Mouse (Mus musculus) urinary bladder, adult 2 months (tissue): ENCODE measurements around the gene Nudt2. TPM values are rescaled to one million over a fixed set of nuclear protein-coding genes. Genes with fewer than 3 reads are reported as not detected.
"Not testable (repeated sequence)": the region's sequence is repeated elsewhere in the genome, so short reads cannot be mapped to it uniquely, and the experiment has no call there.

Experiments
- DNase-seq: peaks from one replicate; pipeline ENCODE4 v3.0.0; 2022; ENCODE audit warnings: low spot score
- polyA plus RNA-seq: library from polyadenylated mRNA; depleted of rRNA; stranded (reverse); fragments of >200 nt; gene quantifications from 2 replicates; pipeline ENCODE4 v1.2.3, GENCODE M21; 2012; rRNA removed

The Nudt2 gene
- polyA plus RNA-seq, result 29.5 and 34.6 TPM in 2 replicates

DNA sequence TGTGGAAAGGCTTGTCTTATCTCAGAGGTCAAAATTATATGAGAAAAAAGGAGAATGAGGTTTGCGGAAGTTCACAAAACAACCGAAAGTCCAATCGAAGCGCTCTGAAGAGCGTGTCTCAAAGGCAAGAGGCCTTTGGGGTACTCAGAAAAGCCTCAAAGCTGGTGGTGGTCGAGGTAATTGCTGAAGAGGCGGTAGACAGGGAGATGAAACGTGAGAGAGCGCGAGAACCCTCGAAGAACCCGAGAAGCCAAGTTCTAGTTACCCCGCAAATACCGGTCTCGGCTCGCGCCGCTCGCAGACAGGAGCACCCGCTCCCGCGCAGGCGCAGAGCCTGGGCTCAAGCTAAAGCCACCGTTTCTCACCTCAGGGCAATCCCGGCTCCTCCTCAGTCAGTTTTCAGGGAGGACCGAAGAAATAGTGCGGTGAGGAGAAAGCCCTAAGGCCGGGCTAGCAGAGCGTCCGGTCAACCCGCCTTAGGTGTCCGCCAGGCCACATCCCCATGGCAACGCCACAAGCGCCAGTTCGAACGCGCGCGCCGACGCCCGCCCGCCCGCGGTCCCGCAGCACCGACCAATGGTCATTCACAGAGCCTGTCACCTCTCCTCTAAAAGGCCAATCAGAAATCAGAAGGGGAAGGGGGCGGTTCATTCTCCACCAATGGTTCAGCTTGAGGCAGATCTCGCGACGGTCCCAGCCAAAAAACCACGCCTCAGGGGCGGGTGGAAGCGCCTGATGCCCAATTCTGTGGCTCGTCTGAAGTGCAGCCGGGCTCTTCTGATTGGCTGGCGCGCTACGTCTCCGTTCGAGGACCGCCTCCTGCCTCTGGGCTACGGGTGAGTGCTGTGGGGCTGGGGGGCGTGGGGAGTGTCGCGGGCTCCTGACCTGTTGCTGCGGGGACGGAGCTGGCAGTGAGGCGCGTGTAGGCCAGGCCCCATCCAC is at the start of gene Nudt2, which contains the start of gene Kif24:
TSS of gene Nudt2 (plus strand) at position 807 of the 942 bp plus-strand sequence.
TSS of gene Kif24 (minus strand) at position 543 of the 942 bp plus-strand sequence.
- peak; percentile 89 for DNase-seq

DNA sequence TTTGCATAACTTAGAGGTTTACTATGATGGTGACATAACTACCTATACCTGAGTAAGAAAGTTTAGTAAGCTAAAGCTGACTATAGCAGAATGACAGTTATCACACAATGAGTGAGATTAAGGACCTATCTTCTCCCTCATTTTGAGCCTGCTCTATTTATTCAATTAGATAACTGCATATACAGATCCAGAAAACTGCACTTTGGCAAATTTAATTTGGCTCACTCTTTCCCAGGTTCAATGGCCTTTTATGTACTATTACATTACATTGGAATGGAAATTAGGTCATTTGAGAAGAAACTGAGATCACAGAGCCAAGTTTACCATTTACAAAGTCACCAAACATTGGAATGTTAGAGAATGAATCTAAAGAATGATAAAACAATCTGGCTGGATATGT is 48.0 kb upstream of the Nudt2 start:
- no peak for DNase-seq

DNA sequence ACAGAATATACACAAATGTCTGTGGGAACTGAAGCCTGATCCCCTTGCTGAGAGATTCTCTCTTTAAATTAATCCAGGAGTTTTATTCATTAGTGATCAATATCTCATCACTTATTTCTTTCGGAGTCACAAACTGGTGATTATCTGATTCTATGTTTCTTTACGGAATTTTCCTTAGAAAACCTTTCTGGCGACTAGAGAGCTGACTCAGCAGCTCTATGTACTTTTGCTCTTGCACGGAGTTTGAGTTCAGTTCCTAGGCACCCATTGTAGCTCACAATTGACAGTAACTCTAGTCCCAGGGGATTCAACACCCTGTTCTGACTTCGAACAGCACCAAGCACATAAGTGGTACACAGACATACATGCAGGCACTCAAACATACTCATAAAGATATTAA is 26.0 kb upstream of the Nudt2 start:
- no peak for DNase-seq

DNA sequence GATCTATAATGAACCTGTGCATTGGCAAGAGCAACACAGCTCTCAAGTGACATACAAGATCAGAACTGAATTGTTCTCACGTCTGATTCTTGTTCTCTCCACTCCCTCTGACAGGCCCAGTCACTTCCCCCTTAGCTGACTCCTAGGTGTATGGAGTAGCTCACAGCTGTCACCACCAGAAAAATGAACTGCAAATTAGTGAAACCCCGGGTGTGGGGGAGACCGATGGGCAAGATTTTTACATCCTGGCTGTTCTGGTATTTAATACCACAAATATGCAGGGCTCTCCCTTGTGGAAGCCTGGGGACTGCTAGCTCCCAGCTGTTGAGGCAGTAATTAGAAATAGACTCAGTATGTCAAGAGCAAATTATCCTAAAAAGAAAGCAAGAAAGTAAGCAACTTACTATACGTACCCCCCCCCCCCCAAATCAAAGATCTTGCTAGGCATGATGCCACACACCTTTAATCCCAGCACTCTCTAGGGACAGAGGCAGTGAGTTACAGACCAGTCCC is 22.1 kb upstream of the Nudt2 start:
- no peak for DNase-seq

DNA sequence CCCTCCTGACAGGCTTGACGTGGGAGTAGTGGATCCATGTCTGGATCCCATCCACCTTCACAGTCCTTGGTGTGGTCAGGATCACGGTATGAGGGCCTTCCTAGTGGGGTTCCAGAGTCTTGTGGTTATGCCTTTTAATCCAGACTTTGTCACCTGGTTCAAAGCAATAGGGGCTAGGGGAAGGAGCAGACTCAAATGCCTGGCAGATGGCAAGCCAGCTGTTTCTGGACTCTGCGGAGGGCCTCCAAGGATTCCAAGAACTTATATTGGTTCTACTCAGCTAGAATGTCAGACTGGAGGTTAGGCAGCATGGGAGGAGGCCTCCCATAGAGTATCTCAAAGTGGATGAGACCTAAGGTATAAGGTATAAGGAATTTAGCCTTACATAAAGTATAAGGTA is 17.4 kb upstream of the Nudt2 start:
- no peak for DNase-seq

DNA sequence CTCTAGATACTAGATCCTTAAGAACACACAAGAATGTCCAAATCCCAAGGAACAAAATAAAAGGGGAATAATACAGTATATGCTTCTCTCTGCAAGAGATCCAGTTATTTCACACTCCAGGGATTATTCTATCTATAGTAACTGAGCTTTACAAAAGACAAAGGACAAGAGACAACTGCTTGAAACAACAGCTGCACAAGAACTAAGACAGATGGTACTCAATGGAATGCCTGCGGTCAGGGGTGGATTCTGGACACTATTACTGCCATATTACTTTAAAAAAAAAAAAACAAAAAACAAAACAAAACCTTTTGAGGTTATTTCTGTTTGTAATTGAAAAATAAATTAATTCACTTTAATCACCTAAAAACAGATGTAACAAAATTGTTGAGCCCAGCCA is 4.3 kb upstream of the Nudt2 start:
- DNase-seq, result no peak

DNA sequence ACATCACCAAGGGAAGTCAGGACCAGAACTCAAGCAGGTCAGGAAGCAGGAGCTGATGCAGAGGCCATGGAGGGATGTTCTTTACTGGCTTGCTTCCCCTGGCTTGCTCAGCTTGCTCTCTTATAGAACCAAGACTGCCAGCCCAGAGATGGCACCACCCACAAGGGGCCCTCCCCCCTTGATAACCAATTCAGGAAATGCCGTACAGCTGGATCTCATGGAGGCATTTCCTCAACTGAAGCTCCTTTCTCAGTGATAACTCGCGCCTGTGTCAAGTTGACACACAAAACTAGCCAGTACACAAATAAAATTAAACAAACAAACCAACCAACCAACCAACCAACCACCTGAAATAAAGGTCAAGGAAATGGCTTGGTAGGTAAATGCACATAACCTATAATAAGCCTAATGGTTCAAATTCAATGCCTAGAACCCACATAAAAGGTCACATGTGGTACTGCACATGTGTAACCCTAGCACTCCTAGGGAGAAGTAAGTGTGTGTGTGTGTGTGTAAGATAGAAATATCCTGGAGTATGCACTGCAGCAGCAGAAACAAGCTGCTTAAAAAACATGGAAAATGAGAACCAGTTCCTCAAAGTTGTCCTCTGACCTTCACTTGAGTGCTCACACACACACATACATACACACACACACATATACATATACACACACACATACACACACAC is 1.8 kb upstream of the Nudt2 start:
- not testable (repeated sequence) for DNase-seq

DNA sequence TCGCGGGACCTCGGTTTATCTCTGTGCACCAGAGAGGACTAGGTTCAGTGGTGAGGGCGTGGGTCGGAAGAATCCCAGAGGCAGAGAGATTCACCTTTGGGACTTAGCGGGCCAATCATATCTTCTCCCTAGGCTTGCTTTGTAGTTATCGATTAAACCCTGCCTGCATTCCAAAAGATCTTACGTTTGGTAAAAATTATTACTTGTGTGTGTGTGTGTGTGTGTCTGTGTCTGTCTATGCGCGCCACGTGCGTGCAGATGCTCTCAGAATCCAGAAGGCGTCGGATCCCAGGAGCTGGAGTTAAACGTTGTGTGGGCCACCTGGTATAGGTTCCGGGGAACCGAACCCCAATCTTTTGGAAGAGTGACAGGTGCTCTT is 325 bp downstream of the Nudt2 start:
- DNase-seq, result no peak

DNA sequence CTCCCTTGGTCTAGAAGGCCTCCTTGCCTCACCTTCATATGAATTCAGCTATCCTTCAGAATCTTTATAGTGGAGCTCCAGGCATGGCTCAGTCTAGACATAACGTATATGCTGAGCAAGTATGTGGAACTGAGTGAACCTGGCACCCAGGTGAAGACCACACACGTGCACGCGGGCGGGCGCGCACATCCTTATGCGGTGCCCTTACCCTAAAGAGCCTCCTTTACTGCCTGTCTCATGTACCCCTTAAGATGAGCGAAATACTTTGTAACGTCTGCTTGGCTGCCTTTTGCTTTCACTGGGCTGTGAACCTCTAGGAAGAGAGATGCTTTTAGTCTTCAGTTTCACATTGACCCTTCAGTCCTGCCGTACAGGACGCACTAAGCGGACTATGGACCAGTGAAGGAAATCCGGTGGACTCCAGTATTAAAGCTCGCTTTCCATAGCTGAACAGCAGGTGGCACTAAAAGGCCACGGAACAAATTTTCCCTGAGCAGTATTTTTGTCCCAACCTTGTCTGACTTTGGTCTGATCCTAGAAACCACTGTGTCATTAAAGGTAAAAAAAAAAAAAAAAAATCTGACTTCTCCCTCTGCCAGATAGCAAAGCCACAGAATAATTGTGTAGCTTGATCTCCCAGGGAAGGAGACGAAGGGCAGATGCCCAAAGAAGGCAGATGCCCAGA is 3.6 kb downstream of the Nudt2 start:
- DNase-seq, result no peak

DNA sequence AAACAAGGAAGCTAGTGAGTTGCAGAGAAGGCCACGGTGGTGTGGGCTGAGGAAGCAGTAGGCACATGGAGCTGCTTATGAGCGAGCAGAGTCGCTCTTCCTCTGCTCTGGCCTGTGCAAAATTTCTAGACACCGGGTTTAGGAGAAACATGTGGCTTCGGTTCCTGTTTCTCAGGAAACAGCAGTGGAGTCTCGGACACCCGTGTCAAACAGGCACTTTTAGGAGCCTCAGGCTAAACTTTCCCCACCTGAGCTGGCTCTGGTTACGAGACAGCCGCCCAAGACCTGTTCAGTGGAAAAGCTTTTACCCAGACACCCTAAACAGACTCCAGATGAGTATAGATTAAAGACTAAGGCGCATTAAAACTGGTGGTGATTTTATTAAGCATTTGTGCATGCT is 4.2 kb downstream of the Nudt2 start:
- DNase-seq, result no peak

DNA sequence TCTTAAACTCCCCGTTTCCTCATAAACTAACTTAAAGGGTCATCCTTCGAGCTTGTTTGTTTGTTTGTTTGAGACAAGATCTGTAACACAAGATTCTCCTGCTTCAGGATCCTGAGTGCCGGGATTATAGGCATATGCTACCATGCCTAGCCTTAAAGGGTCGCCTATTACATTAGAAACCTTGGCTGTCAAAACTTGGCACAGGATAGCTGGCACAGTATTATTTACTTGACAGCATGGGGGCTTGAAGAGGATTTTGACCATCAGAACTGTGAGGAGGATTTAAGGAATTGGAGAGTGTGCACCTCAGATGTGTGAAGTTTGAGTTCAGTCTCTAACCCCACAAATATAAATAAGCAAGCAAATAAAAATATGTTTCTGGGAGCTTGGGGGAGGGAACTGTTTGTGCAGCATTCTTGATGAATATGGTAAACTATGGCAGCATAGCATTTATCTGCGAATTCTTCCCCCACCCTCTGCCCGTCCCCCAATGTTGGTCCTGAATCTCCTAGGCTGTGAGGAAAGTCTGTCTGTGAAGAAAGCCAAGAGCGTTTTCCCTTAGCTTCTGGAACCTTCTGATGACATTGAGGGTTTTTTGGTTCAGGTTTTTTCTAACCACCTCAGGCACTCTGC is 5.2 kb downstream of the Nudt2 start:
- no peak for DNase-seq

DNA sequence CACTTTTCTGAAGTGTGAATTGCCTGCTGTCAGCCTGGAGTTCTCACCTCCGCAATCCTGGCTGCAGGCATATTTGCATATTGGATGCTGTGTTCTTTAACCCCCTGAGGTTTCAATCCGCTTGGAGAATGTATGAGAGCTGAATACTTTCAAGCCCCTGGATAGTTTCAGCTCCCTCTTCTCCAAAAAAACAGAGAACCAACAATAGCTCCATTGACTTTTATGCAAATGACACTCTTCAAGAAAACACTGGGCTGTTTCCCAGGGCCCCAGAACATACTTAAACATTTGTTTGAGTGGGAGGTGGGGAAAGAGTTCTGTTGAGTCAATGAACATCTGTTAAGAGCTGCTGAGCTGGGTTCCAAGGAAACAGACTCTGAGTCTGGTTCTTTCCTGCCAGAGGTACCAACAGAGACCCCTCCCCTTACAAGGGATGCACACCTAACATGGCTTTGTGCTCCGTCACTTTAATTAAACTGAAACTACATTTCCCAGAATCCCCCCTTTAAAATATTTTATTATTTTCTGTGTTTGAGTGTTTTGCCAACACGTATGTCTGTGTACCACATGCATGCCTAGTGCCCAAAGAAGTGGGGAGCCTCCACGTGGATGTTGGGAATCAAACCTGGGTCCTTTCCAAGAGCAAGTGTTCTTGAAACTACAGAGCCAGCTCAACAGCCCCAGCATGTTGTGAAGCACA is 5.9 kb downstream of the Nudt2 start:
- DNase-seq, result no peak

DNA sequence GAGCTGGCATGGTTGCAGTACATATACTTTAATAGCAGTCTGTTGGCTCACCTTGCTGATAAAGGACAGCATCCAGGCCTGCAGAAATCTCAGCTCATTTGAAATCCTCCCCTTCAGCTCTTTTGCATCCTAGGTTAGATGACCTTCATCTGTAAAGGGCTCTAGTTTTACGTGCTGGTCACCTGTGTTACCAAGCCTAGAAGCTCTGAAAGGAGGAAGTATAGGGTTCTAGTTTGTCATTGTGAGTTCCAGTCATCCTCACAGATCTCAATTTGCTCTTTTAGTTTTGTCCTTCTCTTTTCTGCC is 6.4 kb downstream of the Nudt2 start:
- no peak for DNase-seq

DNA sequence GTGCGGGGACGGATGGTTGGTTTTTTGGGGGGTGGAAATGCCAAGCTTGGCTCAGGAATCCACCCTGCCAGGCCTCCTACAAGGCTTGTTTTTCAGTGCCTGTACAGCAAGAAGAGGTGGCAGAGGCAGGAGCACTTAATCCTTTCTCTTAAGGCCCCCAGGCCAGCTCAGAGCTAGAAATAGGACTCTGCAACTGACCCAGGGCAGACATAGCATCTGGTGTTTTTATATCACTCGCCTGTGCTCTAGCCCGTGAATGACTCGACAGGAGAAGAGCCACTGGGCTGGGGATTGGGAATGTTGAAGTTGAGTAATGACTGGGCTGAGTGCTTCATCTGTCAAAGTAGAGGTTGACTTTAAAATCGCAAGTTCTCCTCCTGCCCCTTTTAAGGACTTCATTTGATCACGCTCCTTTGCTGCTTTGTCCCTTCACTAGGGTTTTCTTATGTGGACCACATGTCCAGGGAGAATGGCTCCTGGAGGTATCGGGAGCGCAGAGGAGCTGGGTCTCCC is 12.8 kb downstream of the Nudt2 start:
- no peak for DNase-seq

DNA sequence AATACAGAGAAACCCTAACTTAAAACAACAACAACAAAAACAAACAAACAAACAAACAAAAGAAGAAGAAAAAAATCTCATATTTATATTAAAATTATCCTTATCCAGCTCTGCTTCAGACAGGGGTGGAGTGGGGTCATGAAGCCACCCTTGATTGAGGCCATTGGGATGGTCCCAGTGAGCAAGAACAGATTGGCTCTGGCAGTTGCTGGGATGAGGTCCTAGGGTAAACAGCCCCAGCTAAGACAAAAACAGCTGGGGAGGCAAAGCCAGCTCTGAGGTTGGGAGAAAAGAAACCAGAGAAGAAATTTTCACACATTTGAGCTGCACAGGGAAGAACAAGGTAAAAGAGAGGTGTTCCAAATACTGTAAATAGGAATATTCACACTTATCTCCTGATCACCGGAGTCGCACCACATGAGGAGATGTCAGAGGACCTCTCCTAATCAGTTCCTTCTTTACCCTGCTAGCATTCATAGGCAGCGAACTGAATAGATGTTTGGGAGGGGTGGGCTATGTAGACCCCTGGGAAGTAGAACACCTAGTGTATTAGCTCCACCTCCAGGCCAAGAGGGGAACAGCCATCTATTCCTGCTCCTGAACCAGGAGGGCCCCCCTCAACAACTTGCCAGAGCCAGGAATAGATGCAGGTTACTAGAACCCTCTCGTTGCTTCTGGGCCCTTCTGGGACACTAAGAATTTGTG is 14.0 kb downstream of the Nudt2 start:
- no peak for DNase-seq

DNA sequence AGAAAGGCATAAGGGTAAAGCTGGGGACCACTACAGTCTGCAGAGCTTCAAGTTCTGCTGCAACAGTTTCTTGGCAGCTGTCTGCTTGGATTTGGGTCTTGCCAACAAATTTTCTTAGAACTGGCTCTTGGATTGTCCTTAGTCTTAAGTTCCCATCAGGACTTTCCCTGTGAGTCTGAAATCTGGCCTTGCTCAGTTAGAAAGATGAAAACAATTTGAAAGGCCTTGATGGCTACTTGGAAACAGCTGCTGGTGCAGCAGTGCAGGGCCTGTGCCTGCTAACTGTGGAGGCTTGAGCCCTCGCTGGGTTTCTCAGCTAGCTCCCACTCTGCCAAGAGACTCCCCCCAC is 14.5 kb downstream of the Nudt2 start:
- DNase-seq, result no peak

DNA sequence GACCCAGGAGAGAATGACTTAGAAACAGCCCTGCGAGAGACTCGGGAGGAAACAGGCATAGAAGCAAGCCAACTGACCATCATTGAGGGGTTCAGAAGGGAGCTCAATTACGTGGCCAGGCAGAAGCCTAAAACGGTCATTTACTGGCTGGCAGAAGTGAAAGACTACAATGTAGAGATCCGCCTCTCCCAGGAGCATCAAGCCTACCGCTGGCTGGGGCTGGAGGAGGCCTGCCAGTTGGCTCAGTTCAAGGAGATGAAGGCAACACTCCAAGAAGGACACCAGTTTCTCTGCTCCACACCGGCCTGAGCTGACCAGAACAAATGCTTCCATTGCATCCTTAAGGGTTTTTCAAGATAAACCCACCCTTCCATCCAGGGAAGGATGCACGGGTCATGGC is 15.3 kb downstream of the Nudt2 start:
- DNase-seq, result no peak

DNA sequence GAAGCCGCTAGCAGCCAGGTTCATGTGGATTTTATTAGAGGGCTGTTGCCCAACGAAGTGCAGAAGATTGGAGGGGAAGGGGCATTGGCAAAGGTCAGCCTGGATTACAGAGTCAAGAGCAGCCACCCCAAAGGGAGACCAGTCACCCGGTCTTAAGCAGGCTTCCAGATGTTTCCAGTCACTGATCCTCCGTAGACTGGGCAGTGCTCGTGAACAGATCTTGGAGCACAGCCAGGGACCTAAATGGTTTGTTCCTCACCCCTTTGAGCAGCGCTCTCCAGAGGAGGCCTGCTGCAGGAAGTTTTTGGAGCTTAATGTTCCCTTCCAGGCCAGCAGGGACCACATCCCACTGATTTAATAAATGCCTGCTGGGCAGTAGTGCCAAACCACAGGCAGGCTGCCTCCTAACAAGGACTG is 16.7 kb downstream of the Nudt2 start:
- no peak for DNase-seq

DNA sequence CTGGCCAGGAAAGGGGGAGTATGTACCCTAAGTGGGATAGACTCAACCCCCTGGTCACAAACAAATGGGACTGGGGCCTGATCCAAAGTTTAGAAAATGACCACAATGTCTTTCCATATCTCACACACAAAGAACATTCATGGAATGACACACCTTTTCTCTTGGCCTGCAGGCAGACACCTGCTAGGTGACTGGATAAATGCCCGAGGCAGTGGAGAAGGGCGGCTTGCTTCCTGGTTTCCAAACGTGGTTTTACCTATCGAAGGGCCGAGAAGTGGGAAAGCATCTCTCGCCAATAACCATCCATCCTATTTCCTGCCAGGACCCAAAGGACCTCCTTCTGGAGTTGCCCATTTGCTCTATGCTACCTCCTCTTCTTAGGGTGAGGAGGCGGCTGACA is 28.0 kb downstream of the Nudt2 start:
- no peak for DNase-seq

DNA sequence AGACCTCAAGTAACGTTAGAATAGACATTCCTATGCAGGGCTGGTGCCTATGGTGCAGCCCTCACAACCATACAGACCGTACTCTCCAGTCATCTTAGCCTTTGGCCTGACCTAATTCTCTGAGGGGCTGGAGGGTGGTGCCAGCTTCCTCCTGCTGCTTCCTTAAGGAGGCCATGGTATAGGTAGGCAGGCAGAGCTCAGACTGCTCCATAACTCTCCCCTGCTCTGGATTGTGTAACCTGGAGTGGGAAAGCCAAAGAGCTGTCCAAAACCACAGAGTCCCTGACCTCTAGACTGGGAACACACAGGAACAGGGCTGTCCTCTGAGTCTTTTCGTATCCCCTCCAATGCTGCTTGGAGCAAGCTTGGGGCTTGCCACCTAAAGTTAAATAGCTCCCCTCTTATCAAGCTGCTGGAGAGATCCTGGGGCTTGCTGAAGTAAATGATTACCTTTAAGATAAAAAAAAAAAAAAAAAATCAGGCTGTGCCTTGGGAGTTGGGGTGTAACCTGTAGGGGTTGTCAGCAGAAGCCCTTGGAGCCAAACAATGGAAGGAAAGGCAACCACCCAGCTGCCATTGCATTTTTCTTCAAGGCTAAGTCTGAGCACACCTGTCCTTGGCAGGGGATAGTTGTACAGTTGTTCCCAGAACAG is 28.6 kb downstream of the Nudt2 start:
- DNase-seq, result no peak
